Mouse (Mus musculus) heart, postnatal 0 days (tissue): ENCODE data around the gene Wars2.

ENCODE experiments used
- CTCF ChIP-seq: IDR thresholded peaks from 2 replicates; pipeline ENCODE4 v1.5.1; 2016; ENCODE audit warnings: antibody characterized with exemption, control low read depth, low read depth
- EP300 ChIP-seq: IDR thresholded peaks from 2 replicates; pipeline ENCODE4 v1.6.1; 2016; ENCODE audit warnings: antibody characterized with exemption, low read depth

DNA sequence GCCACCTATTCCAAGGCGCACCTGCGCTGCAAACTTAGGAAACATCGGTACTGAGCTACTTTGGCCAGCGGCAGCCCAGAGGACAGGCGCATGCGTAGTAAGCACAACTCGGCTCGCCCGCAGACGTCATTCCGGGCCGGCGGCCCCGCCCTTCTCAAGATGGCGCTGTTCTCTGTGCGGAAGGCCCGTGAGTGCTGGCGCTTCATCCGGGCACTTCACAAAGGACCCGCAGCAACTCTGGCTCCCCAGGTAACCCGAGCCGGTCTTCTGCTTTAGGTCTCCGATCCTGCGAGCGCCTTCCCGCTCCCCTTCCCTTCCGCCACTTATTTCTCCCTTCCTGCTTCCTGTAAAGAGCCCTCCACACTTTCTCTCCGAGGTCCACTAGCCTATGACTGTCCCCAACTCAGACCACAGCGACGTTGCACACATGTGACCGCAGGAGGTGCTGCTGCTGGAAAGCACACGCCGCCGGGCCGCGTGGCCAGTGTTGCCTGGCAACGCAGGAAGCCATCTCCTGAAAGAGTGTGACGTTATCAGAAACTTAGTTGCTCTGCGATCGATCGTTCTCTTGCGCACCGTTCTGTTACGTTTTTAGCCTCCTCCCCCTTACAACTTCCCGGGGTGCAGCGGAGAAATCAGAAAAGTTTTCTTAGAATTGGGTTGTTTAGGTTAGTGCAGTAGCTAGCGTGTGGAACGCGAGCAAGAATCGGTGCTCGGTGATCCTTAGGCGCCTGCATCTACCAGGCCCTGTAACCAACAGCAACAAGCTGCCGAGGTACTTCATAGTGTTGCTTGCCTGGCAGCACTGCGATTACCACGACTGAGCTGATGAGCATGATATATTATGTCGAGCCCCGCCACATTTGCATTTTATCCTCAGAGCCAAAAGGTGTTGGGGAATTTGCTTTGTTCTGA is at the start of gene Wars2:
- TF ChIP-seq CTCF (peak; percentile 3; the same call in 1 of the 2 replicates), EP300 (peak; percentile 49; the same call in 1 of the 2 replicates)
